Mouse (Mus musculus) heart, postnatal 36 days (tissue): Measurements from ENCODE around the gene Olfr967. TPM values are rescaled to one million over a fixed set of nuclear protein-coding genes. Genes with fewer than 3 reads are reported as not detected.
A peak's percentile ranks its signal among the peaks of the same experiment; 100 is the strongest.
"Not testable (repeated sequence)": the region's sequence is repeated elsewhere in the genome, so short reads cannot be mapped to it uniquely, and the experiment has no call there.

Source experiments
- DNase-seq, 2 experiments: peaks; one replicate each; pipeline ENCODE4 v3.0.0; 2021 to 2022
- intact Hi-C: fragments of 180-260 bp; cut with DNase I; formaldehyde crosslinking; loops from one replicate; pipeline ENCODE4 v1.15.1; 2025
- total RNA-seq, 2 experiments: library from RNA; stranded (reverse); gene quantifications; 2 replicates each; pipeline ENCODE4 v1.2.3; 2021

The Olfr967 gene
- total RNA-seq: not detected

- DNase-seq: no peak
- intact Hi-C loops: no loop called here
Measured at GRCm38 (mm10) chr9:39745949-39746348, at the start of gene Olfr967. Gene Olfr967 (plus strand): TSS chr9:39746249.

GRCm38 (mm10) chr9:39701123-39701522, 44.9 kb upstream of the Olfr967 start:
- intact Hi-C loops, DNase-seq: not testable (repeated sequence)

GRCm38 (mm10) chr9:39707017-39707416, 39.0 kb upstream of the Olfr967 start, which contains the start of gene Olfr149:
Gene Olfr149 (minus strand): TSS chr9:39707117.
- DNase-seq: no peak
- intact Hi-C loops: no loop called here

- peak in 1 of 2 experiments; percentile 3 for DNase-seq
- intact Hi-C loops: no loop called here
Measured at GRCm38 (mm10) chr9:39708958-39709357, 37.1 kb upstream of the Olfr967 start.

- intact Hi-C loops: no loop called here
- no peak for DNase-seq
Measured at GRCm38 (mm10) chr9:39711053-39711452, 35.0 kb upstream of the Olfr967 start, which contains the start of gene Olfr965. Gene Olfr965 (plus strand): TSS chr9:39711353.

- intact Hi-C loops: no loop called here
- no peak for DNase-seq
Measured at GRCm38 (mm10) chr9:39730678-39731077, 15.4 kb upstream of the Olfr967 start, which contains the start of gene Olfr150. Gene Olfr150 (plus strand): TSS chr9:39730978.

- intact Hi-C loops: no loop called here
- no peak for DNase-seq
Measured at GRCm38 (mm10) chr9:39740741-39741140, 5.3 kb upstream of the Olfr967 start.

- DNase-seq: no peak
- intact Hi-C loops: no loop called here
Measured at GRCm38 (mm10) chr9:39746428-39746827, 379 bp downstream of the Olfr967 start.

GRCm38 (mm10) chr9:39783153-39783552, 37.1 kb downstream of the Olfr967 start, which contains the start of gene Olfr968:
Gene Olfr968 (minus strand): TSS chr9:39783253.
- DNase-seq: no peak
- intact Hi-C loops: no loop called here

GRCm38 (mm10) chr9:39790558-39790957, 44.5 kb downstream of the Olfr967 start, which contains the start of gene Olfr969:
Gene Olfr969 (plus strand): TSS chr9:39790945.
- intact Hi-C loops: no loop called here
- DNase-seq: no peak

Other genes with a start within 250 kb of the Olfr967 start
- gene Olfr957, start 230.4 kb upstream of the Olfr967 start, total RNA-seq: not detected
- not detected for gene Olfr958, start 192.2 kb upstream of the Olfr967 start, total RNA-seq
- not detected for gene Olfr959, start 170.7 kb upstream of the Olfr967 start, total RNA-seq
- gene AW551984, start 141.8 kb upstream of the Olfr967 start, total RNA-seq: under 1 TPM; 0.14 to 0.64 TPM
- gene Olfr148, start 135.6 kb upstream of the Olfr967 start, total RNA-seq: not detected
- not detected for gene Olfr960, start 124.9 kb upstream of the Olfr967 start, total RNA-seq
- gene Olfr961, start 101.2 kb upstream of the Olfr967 start, total RNA-seq: not detected
- gene Olfr963, start 79.0 kb upstream of the Olfr967 start, total RNA-seq: not detected
- not detected for gene Olfr149, start 39.1 kb upstream of the Olfr967 start, total RNA-seq
- not detected for gene Olfr965, start 34.9 kb upstream of the Olfr967 start, total RNA-seq
- gene Olfr150, start 15.3 kb upstream of the Olfr967 start, total RNA-seq: not detected
- not detected for gene Olfr968, start 37.0 kb downstream of the Olfr967 start, total RNA-seq
- gene Olfr969, start 44.7 kb downstream of the Olfr967 start, total RNA-seq: not detected
- not detected for gene Olfr970, start 62.6 kb downstream of the Olfr967 start, total RNA-seq
- not detected for gene Olfr971, start 90.6 kb downstream of the Olfr967 start, total RNA-seq
- not detected for gene Olfr972, start 120.2 kb downstream of the Olfr967 start, total RNA-seq
- not detected for gene Olfr229, start 161.1 kb downstream of the Olfr967 start, total RNA-seq
- not detected for gene Olfr974, start 191.3 kb downstream of the Olfr967 start, total RNA-seq
- gene Olfr975, start 205.8 kb downstream of the Olfr967 start, total RNA-seq: not detected
- gene Olfr976, start 214.9 kb downstream of the Olfr967 start, total RNA-seq: not detected
- gene Olfr978, start 245.9 kb downstream of the Olfr967 start, total RNA-seq: not detected